Mouse (Mus musculus): ENCODE results near the gene Krtap28-10. TPM values are rescaled to one million over a fixed set of nuclear protein-coding genes. Genes with fewer than 3 reads are reported as not detected.
"Not testable (repeated sequence)": the region's sequence is repeated elsewhere in the genome, so short reads cannot be mapped to it uniquely, and the experiment has no call there.

The Krtap28-10 gene
- total RNA-seq, 2 experiments from 2014 or later: not detected

- no peak for DNase-seq (ENCODE audit: low spot score in 2 of 2)
Observed at GRCm38 (mm10) chr1:83014477-83014876, 27.8 kb downstream of the Krtap28-10 start.

GRCm38 (mm10) chr1:83007471-83007870 lies 34.8 kb downstream of the Krtap28-10 start:
- no peak for DNase-seq (ENCODE audit: low spot score in 2 of 2)

- no peak for DNase-seq (ENCODE audit: low spot score in 2 of 2)
Observed at GRCm38 (mm10) chr1:83006218-83007179, 35.8 kb downstream of the Krtap28-10 start.

- not testable (repeated sequence) for DNase-seq (ENCODE audit: low spot score in 2 of 2)
Observed at GRCm38 (mm10) chr1:83000306-83000705, 42.0 kb downstream of the Krtap28-10 start, which contains the start of gene Gm47959. Gm47959 (plus strand) TSS chr1:83000548.

GRCm38 (mm10) chr1:82993947-82994346 lies 48.3 kb downstream of the Krtap28-10 start:
- no peak for DNase-seq (ENCODE audit: low spot score in 2 of 2)

GRCm38 (mm10) chr1:82992093-82992492 lies 50.2 kb downstream of the Krtap28-10 start:
- DNase-seq (ENCODE audit: low spot score in 2 of 2): no peak

- DNase-seq (ENCODE audit: low spot score in 2 of 2): no peak
Observed at GRCm38 (mm10) chr1:82991596-82991995, 50.7 kb downstream of the Krtap28-10 start.

Other genes with a start within 250 kb of the Krtap28-10 start
- 10 to 100 TPM; 80.2 to 85.8 TPM for gene Agfg1, start 203.0 kb downstream of the Krtap28-10 start, total RNA-seq (2021)
- 1 to 10 TPM in 1 of 2 experiments, under 1 TPM in 1; 0.58 to 1.1 TPM for gene A030005L19Rik, start 129.2 kb downstream of the Krtap28-10 start, total RNA-seq (2021)
- not detected for gene A030014E15Rik, start 117.6 kb downstream of the Krtap28-10 start, total RNA-seq (2021)
- not detected for gene Gm6217, start 111.1 kb downstream of the Krtap28-10 start, total RNA-seq (2021)
- not detected for gene A030003K21Rik, start 99.1 kb downstream of the Krtap28-10 start, total RNA-seq (2021)
- gene Gm7544, start 86.5 kb downstream of the Krtap28-10 start, total RNA-seq (2021): not detected
- gene Gm47955, start 82.2 kb downstream of the Krtap28-10 start, total RNA-seq (2021): not detected
- not detected for gene Gm47959, start 41.9 kb downstream of the Krtap28-10 start, total RNA-seq (2021)
- gene Slc19a3, start 4.0 kb downstream of the Krtap28-10 start, total RNA-seq (2021): 1 to 10 TPM; 1.2 to 2.0 TPM
- not detected for gene Gm47969, start 2.5 kb upstream of the Krtap28-10 start, total RNA-seq (2021)
- not detected for gene A030005K14Rik, start 16.9 kb upstream of the Krtap28-10 start, total RNA-seq (2021)
- not detected for gene Krtap28-13, start 18.4 kb upstream of the Krtap28-10 start, total RNA-seq (2021)
- not detected for gene Ccl20, start 74.3 kb upstream of the Krtap28-10 start, total RNA-seq (2021)
- 1 to 10 TPM; 1.2 to 2.2 TPM for gene Daw1, start 117.3 kb upstream of the Krtap28-10 start, total RNA-seq (2021)